Mouse (Mus musculus) E14TG2a.4 (cell line): Measurements from ENCODE around the gene Rps16.

Experiments
- H3K27me3 ChIP-seq: 2 replicates; pipeline ENCODE4 v1.6.1; 2014; ENCODE audit warnings: low read length, control low read depth; ENCODE audit not compliant: insufficient read depth
- H3K36me3 ChIP-seq: 2 replicates; pipeline ENCODE4 v1.6.1; 2014; ENCODE audit warnings: low read length, control low read depth; ENCODE audit not compliant: insufficient read depth
- H3K4me1 ChIP-seq: replicated peaks from 2 replicates; pipeline ENCODE4 v1.6.1; 2014; ENCODE audit warnings: low read depth, low read length, control low read depth
- H3K4me3 ChIP-seq: replicated peaks from 2 replicates; pipeline ENCODE4 v1.5.1; 2014; ENCODE audit warnings: mild to moderate bottlenecking, low read length
- H3K9me3 ChIP-seq: 2 replicates; pipeline ENCODE4 v1.6.1; 2014; ENCODE audit warnings: low read length, control low read depth
- CTCF ChIP-seq: conservative IDR thresholded peaks from 2 replicates; pipeline ENCODE4 v1.5.1; 2014; ENCODE audit warnings: low read length
- NANOG ChIP-seq: IDR thresholded peaks from 2 replicates; pipeline ENCODE4 v1.6.1; 2014; ENCODE audit warnings: borderline replicate concordance, low read length, mixed read lengths
- POU5F1 ChIP-seq: IDR thresholded peaks from 2 replicates; pipeline ENCODE4 v1.6.1; 2014; ENCODE audit warnings: low read length, borderline replicate concordance

Rps16 gene

DNA sequence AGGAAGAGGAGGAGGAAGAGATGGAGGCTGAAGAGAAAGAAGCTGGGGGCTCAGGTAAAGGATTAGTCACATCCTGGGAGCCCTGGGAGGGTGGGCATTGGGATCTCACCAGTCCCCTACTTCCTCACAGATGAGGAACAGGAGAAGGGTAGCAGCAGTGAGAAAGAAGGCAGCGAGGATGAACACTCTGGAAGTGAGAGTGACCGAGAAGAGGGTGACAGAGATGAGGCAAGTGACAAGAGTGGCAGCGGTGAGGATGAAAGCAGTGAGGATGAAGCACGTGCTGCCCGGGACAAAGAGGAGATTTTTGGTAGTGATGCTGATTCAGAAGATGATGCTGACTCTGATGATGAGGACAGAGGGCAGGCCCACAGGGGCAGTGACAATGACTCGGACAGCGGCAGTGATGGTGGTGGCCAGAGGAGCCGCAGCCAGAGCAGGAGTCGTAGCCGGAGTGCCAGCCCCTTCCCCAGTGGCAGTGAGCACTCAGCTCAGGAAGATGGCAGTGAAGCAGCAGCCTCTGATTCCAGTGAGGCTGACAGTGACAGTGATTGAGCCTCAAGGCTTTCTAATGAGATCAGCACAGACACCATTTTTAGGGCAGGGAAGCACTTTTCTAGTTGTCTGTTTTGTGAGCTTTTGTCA lies 48.4 kb downstream of the Rps16 start:
- H3K9me3 ChIP-seq: no peaks in the 10 kb centered on the region
- no peaks in the 10 kb centered on the region for H3K27me3 ChIP-seq
- peaks cover 40% of the 10 kb centered on the region for H3K4me1 ChIP-seq
- H3K36me3 ChIP-seq: peaks cover 95% of the 10 kb centered on the region
- no peak for TF ChIP-seq CTCF
- no peak for TF ChIP-seq POU5F1
- no peak for TF ChIP-seq NANOG
- no peak overlapping the region for H3K4me3 ChIP-seq

DNA sequence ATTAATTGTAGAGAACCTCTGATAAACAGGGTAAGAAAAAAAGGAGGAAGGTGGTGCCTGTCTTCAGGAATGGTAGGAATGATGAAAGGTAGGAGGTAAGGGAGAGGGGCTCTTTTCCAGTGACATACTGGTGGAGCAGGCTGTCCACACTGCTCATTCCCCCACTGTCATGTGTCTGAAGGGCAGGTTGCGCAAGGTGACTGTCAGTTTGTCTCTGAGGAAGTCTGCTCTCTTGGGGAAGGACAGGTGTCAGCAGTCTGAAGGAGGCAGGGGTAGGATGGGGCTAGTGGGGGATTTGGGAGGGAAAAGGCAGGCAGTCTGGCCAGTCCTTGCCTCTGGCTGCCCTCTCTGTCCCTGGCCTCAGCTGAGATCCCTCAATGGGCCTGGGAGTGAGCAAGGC lies 50.6 kb downstream of the Rps16 start:
- Histone ChIP-seq H3K27me3 (no peaks in the 10 kb centered on the region), H3K36me3 (peaks cover 99% of the 10 kb centered on the region), H3K4me3 (no peak overlapping the region), H3K9me3 (no peaks in the 10 kb centered on the region), H3K4me1 (peaks cover 31% of the 10 kb centered on the region)
- TF ChIP-seq CTCF (no peak), NANOG (no peak), POU5F1 (no peak)

DNA sequence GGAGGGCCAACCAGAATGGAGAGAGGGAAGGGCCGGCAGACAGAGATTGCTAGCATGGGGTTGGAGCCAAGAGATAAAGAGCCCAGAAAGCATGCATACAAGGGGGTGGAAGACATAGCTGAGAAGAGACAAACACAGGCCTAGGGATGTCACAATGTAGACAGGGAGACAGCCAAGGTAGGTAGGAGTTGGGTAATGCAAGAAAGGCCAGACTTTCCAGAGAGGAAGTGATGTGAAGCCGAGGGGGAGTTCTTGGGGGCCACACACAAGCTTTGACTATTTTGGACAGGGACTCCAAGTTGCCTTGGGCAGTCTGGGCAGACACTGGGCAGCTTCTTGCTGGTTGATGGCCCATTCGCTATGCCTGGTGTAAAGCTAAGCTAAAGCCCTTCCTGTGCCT lies 51.5 kb downstream of the Rps16 start:
- Histone ChIP-seq H3K4me3 (no peak overlapping the region), H3K36me3 (peaks cover 99% of the 10 kb centered on the region), H3K27me3 (no peaks in the 10 kb centered on the region), H3K4me1 (peaks cover 26% of the 10 kb centered on the region), H3K9me3 (no peaks in the 10 kb centered on the region)
- no peak for TF ChIP-seq CTCF
- TF ChIP-seq POU5F1: no peak
